Mouse (Mus musculus) neutrophil, adult 5-6 weeks (primary cell): ENCODE data around the gene Junb. TPM values are rescaled to one million over a fixed set of nuclear protein-coding genes. Genes with fewer than 3 reads are reported as not detected.

Experiments used
- ATAC-seq: fragments of 151-379, 151-347 bp; 2 replicates; pipeline ENCODE4 v1.8.0; 2017; ENCODE audit warnings: mild to moderate bottlenecking, moderate TSS enrichment; ENCODE audit not compliant: insufficient number of reproducible peaks, poor library complexity, low FRiP score, severe bottlenecking; ENCODE audit errors: extremely low read depth
- total RNA-seq: library from RNA; stranded (forward); fragments of 200-1000 nt; gene quantifications from 2 replicates; pipeline ENCODE4 v1.2.3, GENCODE M21; 2017

Junb gene
- total RNA-seq, result 867 and 1,013 TPM in 2 replicates

- peak; percentile 37 for ATAC-seq
Observed at GRCm38 (mm10) chr8:84978248-84978940, at the start of gene Junb. Junb (minus strand) TSS chr8:84978718.

GRCm38 (mm10) chr8:85027922-85028321 is 49.4 kb upstream of the Junb start:
- ATAC-seq, result no peak

GRCm38 (mm10) chr8:85027516-85027855 is 49.0 kb upstream of the Junb start:
- no peak for ATAC-seq

- ATAC-seq, result peak; percentile 87
Observed at GRCm38 (mm10) chr8:85026670-85027515, 48.4 kb upstream of the Junb start, which contains the start of gene Trir. Trir (plus strand) TSS chr8:85026823.

- ATAC-seq, result peak; percentile 88
Observed at GRCm38 (mm10) chr8:85025098-85025932, 46.8 kb upstream of the Junb start, which contains the start of gene Asna1. Asna1 (minus strand) TSS chr8:85025281.

GRCm38 (mm10) chr8:85023846-85024245 is 45.3 kb upstream of the Junb start:
- ATAC-seq, result no peak

GRCm38 (mm10) chr8:85021514-85022055 is 43.1 kb upstream of the Junb start:
- ATAC-seq, result no peak

GRCm38 (mm10) chr8:85017209-85017608 is 38.7 kb upstream of the Junb start:
- ATAC-seq, result no peak

GRCm38 (mm10) chr8:85016724-85017123 is 38.2 kb upstream of the Junb start:
- no peak for ATAC-seq

GRCm38 (mm10) chr8:85014431-85014830 is 35.9 kb upstream of the Junb start, which contains the start of gene Best2:
Best2 (minus strand) TSS chr8:85014531.
- ATAC-seq, result no peak

- peak; percentile 75 for ATAC-seq
Observed at GRCm38 (mm10) chr8:85013230-85013840, 34.8 kb upstream of the Junb start.

GRCm38 (mm10) chr8:85011242-85011641 is 32.7 kb upstream of the Junb start:
- ATAC-seq, result no peak

GRCm38 (mm10) chr8:85007686-85008085 is 29.2 kb upstream of the Junb start:
- ATAC-seq, result no peak

GRCm38 (mm10) chr8:84997649-84998295 is 19.3 kb upstream of the Junb start:
- ATAC-seq, result peak; percentile 92

GRCm38 (mm10) chr8:84996978-84997377 is 18.5 kb upstream of the Junb start:
- no peak for ATAC-seq

- ATAC-seq, result no peak
Observed at GRCm38 (mm10) chr8:84995680-84996079, 17.2 kb upstream of the Junb start.

GRCm38 (mm10) chr8:84994375-84994774 is 15.9 kb upstream of the Junb start:
- ATAC-seq, result no peak

GRCm38 (mm10) chr8:84990836-84991235 is 12.3 kb upstream of the Junb start:
- no peak for ATAC-seq
